Mouse (Mus musculus) myocyte (in vitro differentiated cells): ENCODE measurements around the gene Scube3. TPM values are rescaled to one million over a fixed set of nuclear protein-coding genes. Genes with fewer than 3 reads are reported as not detected.

Source experiments
- H3K27me3 ChIP-seq: one replicate; pipeline ENCODE4 v1.6.1; 2011; ENCODE audit not compliant: control insufficient read depth, insufficient read depth, insufficient read length
- H3K36me3 ChIP-seq: one replicate; pipeline ENCODE4 v1.6.1; 2011; ENCODE audit not compliant: control insufficient read depth, insufficient read depth
- H3K4me2 ChIP-seq: one replicate; pipeline ENCODE4 v1.6.1; 2011; ENCODE audit warnings: low read depth, control low read depth
- H3K4me3 ChIP-seq: one replicate; pipeline ENCODE4 v1.5.1; 2011; ENCODE audit warnings: mild to moderate bottlenecking, control low read depth, moderate library complexity
- H3K79me2 ChIP-seq: one replicate; pipeline ENCODE4 v1.6.1; 2011; ENCODE audit not compliant: control insufficient read depth, insufficient read depth
- H3ac ChIP-seq: one replicate; pipeline ENCODE4 v1.6.1; 2011; ENCODE audit not compliant: control insufficient read depth, insufficient read length
- CEBPB ChIP-seq: IDR thresholded peaks from 2 replicates; pipeline ENCODE4 v1.6.1; 2011; ENCODE audit warnings: mild to moderate bottlenecking, moderate library complexity; ENCODE audit not compliant: poor library complexity, insufficient read depth, severe bottlenecking
- E2F4 ChIP-seq: IDR thresholded peaks from one replicate; pipeline ENCODE4 v1.6.1; 2011; ENCODE audit warnings: mild to moderate bottlenecking, control low read depth, moderate library complexity; ENCODE audit not compliant: insufficient read depth
- MAX ChIP-seq: IDR thresholded peaks from one replicate; pipeline ENCODE4 v1.6.1; 2011; ENCODE audit warnings: low read depth, mild to moderate bottlenecking, control low read depth
- MYOD1 ChIP-seq, 3 experiments: IDR thresholded peaks; one replicate each; pipeline ENCODE4 v1.6.1; 2011; ENCODE audit warnings: control low read depth in 2 of 3, low read depth in 2 of 3, mild to moderate bottlenecking in 2 of 3, moderate library complexity in 1 of 3; ENCODE audit not compliant: insufficient read length in 2 of 3, control insufficient read depth in 1 of 3
- MYOG ChIP-seq, 3 experiments: IDR thresholded peaks; one replicate each; pipeline ENCODE4 v1.6.1; 2011; ENCODE audit warnings: control low read depth in 2 of 3, low read depth in 2 of 3, mild to moderate bottlenecking in 2 of 3; ENCODE audit not compliant: insufficient read length in 2 of 3, control insufficient read depth in 1 of 3, insufficient read depth in 1 of 3
- POLR2A ChIP-seq: IDR thresholded peaks from one replicate; pipeline ENCODE4 v1.6.1; 2011; ENCODE audit warnings: low read depth, mild to moderate bottlenecking, control low read depth, moderate library complexity; ENCODE audit not compliant: insufficient read length
- POLR2AphosphoS2 ChIP-seq: IDR thresholded peaks from one replicate; pipeline ENCODE4 v1.6.1; 2011; ENCODE audit warnings: low read depth, control low read depth; ENCODE audit not compliant: insufficient read length
- REST ChIP-seq: IDR thresholded peaks from one replicate; pipeline ENCODE4 v1.6.1; 2011; ENCODE audit warnings: mild to moderate bottlenecking, control low read depth, moderate library complexity; ENCODE audit not compliant: insufficient read depth, insufficient read length
- SRF ChIP-seq: IDR thresholded peaks from one replicate; pipeline ENCODE4 v1.6.1; 2011; ENCODE audit warnings: low read depth; ENCODE audit not compliant: control insufficient read depth, insufficient read length
- TCF12 ChIP-seq: IDR thresholded peaks from one replicate; pipeline ENCODE4 v1.6.1; 2011; ENCODE audit warnings: mild to moderate bottlenecking, control low read depth; ENCODE audit not compliant: poor library complexity, insufficient read depth, severe bottlenecking
- TCF3 ChIP-seq: IDR thresholded peaks from one replicate; pipeline ENCODE4 v1.6.1; 2011; ENCODE audit warnings: low read depth, control low read depth; ENCODE audit not compliant: insufficient read length
- USF1 ChIP-seq: IDR thresholded peaks from one replicate; pipeline ENCODE4 v1.6.1; 2011; ENCODE audit warnings: low read depth, mild to moderate bottlenecking, control low read depth, moderate library complexity
- polyA plus RNA-seq: library from polyadenylated mRNA; unstranded; fragments of >200 nt; fragmentation: generic; extraction: Trizol; gene quantifications from one replicate; pipeline ENCODE4 v1.2.1, GENCODE M21; 2012; ENCODE audit warnings: missing spikeins

Scube3 gene
- polyA plus RNA-seq, result 0.02 TPM

DNA sequence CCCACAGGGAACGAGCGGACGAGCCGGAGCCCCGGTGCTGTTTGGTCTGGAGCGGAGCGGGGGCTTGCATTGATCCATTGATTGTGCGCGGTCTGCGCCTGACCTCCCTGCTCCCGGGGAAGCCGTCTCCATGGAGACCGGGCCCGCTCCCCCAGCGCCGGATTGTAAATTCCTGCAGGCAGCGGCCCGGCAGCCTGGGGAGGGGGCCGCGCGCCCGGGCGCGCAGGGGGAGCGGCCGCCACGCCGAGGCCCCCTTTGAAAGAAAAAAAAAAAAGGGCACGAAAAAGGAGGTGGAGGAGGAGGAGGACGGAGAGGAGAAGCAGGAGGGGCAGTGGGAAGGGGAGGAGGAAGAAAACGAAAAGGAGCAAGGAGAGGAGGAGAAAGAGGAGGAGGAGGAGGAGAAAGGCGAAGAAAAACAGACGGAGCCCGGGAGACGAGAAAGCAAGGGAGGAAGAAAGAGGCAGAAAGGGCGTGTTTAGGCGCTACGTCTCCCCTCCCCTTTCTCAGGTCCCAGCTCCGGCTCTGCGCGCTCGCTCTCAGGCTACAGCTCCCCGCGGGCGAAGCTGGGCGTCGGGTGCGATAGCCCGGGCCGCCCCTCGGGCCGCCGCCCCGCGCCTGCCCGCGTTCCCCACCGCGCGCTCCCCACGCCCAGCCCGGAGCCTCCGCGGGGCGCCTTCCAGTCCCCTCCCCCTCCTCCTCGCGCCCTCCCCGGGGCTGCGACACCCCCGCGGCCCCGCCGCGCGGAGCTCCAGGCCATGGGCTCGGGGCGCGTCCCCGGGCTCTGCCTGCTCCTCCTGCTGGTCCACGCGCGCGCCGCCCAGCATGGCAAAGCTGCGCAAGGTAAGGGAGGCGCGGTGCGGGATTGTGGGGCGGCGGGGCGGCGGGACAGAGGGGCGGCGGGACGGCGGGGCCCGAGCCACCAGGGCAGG is at the start of gene Scube3:
Scube3 (plus strand) TSS at position 371 of the 929 bp plus-strand sequence.
- no peak within 1 kb of the TSS for H3K4me3 ChIP-seq
- H3K79me2 ChIP-seq, result no peaks in the 10 kb centered on the region
- no peak within 1 kb of the TSS for H3ac ChIP-seq
- H3K36me3 ChIP-seq, result no peaks in the 10 kb centered on the region
- peak within 1 kb of the TSS; percentile 50 for H3K4me2 ChIP-seq
- no peak for TF ChIP-seq MAX
- TF ChIP-seq TCF3, result no peak
- TF ChIP-seq SRF, result no peak
- no peak for TF ChIP-seq POLR2A
- no peak for TF ChIP-seq E2F4
- peaks cover 94% of the 10 kb centered on the region for H3K27me3 ChIP-seq

DNA sequence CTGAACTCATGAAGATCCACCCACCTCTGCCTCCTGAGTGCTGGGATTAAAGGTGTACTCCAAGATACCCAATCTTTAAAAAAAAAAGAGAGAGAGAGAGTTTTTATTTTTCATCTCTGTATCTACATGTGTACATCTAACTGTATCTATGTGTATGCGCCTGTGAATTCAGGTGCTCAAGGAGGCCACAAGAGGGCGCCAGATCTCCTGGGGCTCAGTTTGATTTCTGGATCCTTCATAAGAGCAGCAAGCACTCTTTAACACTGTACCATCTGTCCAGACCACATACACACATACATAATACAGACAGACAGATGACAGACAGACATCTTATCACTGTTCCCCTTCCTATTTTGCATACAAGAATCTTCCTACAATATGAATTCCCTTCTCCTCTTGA is 49.6 kb upstream of the Scube3 start:
- no peak overlapping the region for H3ac ChIP-seq
- TF ChIP-seq POLR2A, result no peak
- no peak for TF ChIP-seq REST
- no peak for TF ChIP-seq TCF3
- TF ChIP-seq E2F4, result no peak
- no peak for TF ChIP-seq MYOG (IDR thresholded peaks at IDR 0.05; ENCODE audit: control insufficient read depth in 1 of 3, insufficient read depth in 1 of 3, insufficient read length in 2 of 3, low read depth in 2 of 3)
- TF ChIP-seq SRF, result no peak
- TF ChIP-seq TCF12, result no peak
- TF ChIP-seq MAX, result no peak
- no peak for TF ChIP-seq MYOD1 (IDR thresholded peaks at IDR 0.05; ENCODE audit: control insufficient read depth in 1 of 3, insufficient read length in 2 of 3, low read depth in 2 of 3)
- no peaks in the 10 kb centered on the region for H3K36me3 ChIP-seq
- no peak overlapping the region for H3K4me2 ChIP-seq
- H3K4me3 ChIP-seq, result no peak overlapping the region
- H3K79me2 ChIP-seq, result no peaks in the 10 kb centered on the region
- H3K27me3 ChIP-seq, result peaks cover 1% of the 10 kb centered on the region

DNA sequence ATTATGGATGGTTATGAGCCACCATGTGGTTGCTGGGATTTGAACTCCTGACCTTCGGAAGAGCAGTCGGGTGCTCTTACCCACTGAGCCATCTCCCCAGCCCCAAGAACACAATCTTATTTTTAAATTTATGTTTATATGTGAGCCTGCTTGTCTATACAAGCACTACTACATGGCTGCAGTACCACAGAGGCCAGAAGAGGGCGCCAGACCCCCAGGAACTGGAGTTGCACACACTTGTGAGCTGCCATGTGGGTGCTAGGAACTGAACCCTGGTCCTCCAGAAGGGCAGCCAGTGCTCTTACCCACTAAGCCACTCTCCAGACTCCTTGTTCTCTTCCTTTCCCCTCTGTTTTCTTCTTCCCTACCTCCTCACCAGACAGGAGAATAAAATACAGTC is 48.1 kb upstream of the Scube3 start:
- H3K27me3 ChIP-seq, result peaks cover 16% of the 10 kb centered on the region
- no peak overlapping the region for H3K4me3 ChIP-seq
- no peaks in the 10 kb centered on the region for H3K79me2 ChIP-seq
- TF ChIP-seq MYOG (IDR thresholded peaks at IDR 0.05; ENCODE audit: control insufficient read depth in 1 of 3, insufficient read depth in 1 of 3, insufficient read length in 2 of 3, low read depth in 2 of 3) (no peak), POLR2A (no peak), MYOD1 (IDR thresholded peaks at IDR 0.05; ENCODE audit: control insufficient read depth in 1 of 3, insufficient read length in 2 of 3, low read depth in 2 of 3) (no peak), TCF12 (no peak)
- H3ac ChIP-seq, result no peak overlapping the region
- H3K4me2 ChIP-seq, result no peak overlapping the region
- no peaks in the 10 kb centered on the region for H3K36me3 ChIP-seq

DNA sequence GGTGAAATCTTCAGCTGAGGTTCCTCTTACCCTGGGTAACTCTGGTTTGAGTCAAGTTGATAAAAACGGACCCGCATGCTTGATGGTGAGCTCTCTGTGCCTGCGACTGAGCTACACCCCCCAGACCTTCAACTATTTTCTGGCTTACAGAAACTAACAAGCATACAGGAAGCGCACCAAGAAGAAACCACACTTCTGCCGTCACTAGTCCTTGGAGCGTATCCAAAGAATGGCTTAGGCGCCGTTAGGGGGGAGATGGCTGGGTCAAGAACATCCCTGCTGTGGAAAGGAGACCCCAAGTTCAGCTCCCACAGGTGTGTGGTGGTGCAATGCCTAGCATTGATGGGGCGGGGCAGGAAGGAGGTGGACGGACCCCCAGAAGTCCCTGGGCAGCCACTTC is 45.5 kb upstream of the Scube3 start:
- Histone ChIP-seq H3K4me2 (no peak overlapping the region), H3K36me3 (no peaks in the 10 kb centered on the region), H3K27me3 (peaks cover 22% of the 10 kb centered on the region), H3K4me3 (no peak overlapping the region), H3ac (no peak overlapping the region), H3K79me2 (no peaks in the 10 kb centered on the region)
- TF ChIP-seq POLR2A (no peak), MAX (no peak), USF1 (no peak)

DNA sequence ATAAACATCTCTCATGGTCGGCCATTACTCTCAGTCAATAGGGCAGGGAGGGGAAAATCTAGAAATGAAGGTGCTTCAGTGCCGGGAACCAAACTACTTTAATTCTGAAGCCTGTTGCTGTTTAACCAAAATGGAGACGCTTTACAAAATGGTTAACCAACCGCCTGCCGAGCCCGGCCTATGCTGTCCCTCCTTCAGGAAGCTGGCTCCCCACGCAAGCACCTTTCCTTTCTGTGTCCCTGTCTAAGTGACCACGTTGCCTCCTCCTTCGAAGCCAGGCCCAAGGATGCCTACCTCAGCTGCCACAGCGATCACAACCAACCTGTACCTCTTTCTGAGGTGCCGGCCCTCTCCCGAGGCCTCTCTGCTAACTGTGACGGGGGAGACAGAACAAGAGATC is 44.6 kb upstream of the Scube3 start:
- H3K36me3 ChIP-seq, result no peaks in the 10 kb centered on the region
- TF ChIP-seq CEBPB, result no peak
- TF ChIP-seq POLR2A, result no peak
- TF ChIP-seq SRF, result no peak
- TF ChIP-seq E2F4, result no peak
- TF ChIP-seq POLR2AphosphoS2, result no peak
- TF ChIP-seq MYOD1 (IDR thresholded peaks at IDR 0.05; ENCODE audit: control insufficient read depth in 1 of 3, insufficient read length in 2 of 3, low read depth in 2 of 3), result no peak
- no peak for TF ChIP-seq REST
- TF ChIP-seq TCF3, result no peak
- no peak for TF ChIP-seq MYOG (IDR thresholded peaks at IDR 0.05; ENCODE audit: control insufficient read depth in 1 of 3, insufficient read depth in 1 of 3, insufficient read length in 2 of 3, low read depth in 2 of 3)
- TF ChIP-seq TCF12, result no peak
- TF ChIP-seq USF1, result no peak
- no peak for TF ChIP-seq MAX
- no peak overlapping the region for H3K4me3 ChIP-seq
- H3ac ChIP-seq, result no peak overlapping the region
- H3K27me3 ChIP-seq, result peaks cover 27% of the 10 kb centered on the region
- no peak overlapping the region for H3K4me2 ChIP-seq
- H3K79me2 ChIP-seq, result no peaks in the 10 kb centered on the region
